Mouse (Mus musculus) layer of hippocampus, adult 11-12 months (tissue): ENCODE data around the gene Map3k10.
A peak's percentile ranks its signal among the peaks of the same experiment; 100 is the strongest.

ENCODE experiments used
- DNase-seq: peaks from one replicate; pipeline ENCODE4 v3.0.0; 2022; ENCODE audit warnings: low spot score

The Map3k10 gene

DNA sequence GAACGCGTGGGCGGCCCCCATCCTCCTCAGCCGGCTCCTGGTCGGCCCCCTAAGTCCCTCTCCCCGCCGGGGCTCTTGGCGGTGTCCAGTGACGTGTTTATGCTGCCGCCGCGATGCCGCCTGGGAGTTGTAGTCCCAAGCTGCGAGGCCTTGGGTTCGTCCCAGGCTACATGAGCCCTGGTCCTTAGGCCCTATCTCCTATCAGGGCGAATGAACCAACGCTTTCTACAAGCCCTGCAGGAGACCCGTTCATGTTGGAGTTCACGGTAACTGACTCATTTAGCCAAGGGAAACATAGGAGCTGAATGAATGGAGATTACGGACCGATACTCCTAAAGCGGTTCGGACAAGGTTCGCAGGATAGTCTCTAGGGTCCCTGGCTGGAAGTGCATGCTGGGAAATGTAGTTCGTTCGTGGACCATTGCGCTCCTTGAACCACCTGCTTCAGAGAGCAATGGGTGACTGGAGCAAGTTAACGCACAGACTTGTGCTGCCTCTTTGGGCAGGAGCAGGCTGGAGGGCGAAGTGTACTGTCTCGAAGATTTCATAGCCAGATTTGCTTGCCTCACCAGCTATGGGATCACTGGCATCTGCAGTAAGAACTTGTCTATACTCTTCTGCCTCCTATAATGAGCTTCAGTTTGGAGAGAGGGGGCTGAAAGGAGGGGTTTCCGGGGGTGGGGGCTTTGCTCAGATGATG lies at the start of gene Map3k10:
Map3k10 (minus strand) TSS at position 77 of the 700 bp plus-strand sequence.
- peak; percentile 93 for DNase-seq

DNA sequence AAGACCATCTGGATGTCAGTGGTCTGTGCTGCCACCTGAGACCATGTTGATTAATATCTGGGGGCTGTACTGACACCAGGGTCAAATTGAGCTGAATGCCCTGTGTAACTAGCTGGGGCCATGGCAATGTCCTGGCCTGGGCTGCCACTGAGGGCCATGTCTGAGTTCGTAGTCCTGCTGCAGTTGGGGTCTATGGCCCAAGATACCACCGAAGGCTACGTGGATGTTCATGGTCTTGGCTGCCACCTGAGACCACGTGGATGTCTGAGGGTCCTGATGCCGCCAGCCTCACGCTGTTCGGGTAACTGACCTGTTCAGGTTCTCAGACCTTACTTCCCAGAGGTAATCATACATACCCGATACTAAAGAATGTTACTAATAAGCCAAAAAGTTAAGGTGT lies 47.6 kb upstream of the Map3k10 start:
- DNase-seq = no peak

DNA sequence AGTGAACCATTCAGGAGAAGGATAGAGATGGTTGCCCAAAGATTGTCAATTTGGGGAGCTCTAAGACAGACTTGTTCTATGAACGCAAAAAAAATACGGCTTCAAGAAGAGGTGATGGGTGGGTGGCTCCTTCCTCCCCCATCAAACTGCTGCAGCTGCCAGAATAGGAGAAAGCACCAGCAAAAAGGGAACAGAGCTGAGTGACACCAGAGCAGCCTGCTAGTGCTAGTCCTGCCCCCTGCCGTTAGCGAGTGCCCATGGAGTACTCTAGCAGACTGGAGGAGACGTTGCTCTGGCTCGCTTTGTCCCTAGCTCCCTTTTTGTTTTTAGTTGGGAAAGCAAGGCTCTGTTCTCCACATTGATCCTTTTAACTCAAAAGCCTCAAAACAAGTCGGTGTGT lies 36.0 kb upstream of the Map3k10 start:
- DNase-seq = no peak

DNA sequence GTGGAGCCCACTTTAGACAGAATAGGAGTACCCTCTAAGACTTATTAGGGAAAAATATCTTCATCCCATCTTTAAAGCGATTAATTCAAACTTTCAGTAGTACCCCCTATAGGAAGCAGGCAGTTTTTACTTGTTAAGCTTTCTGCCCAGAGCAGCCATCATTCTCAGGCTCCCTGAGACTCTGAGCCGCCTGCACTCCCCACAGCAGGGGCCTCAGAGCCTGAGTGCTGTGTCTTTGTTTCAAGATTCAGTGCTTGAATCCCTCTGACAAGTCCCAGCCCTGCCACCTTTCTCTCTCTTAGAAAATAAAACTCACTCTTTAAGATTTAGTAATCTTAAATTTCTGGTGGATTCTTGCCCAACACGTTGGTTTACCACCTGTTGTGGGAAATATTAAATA lies 22.3 kb upstream of the Map3k10 start:
- no peak for DNase-seq

DNA sequence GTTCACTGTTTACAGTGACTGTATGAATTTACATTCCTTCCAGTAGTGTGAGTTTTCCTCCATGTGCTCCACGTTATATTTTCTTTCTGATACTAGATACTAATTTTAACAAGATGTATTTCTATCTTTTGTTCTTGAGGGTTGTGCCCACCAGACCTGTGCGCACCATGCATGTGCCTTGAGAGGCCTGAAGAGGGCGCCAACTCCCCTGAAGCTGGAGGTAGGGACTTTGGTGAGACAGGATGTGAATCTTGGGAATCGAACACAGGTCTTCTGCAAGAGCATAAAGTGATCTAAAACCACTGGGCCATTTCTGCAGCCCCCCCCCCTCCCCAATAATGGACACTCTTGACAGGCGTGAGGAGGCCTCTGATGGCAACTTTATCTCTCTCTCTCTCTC lies 16.7 kb upstream of the Map3k10 start:
- no peak for DNase-seq

DNA sequence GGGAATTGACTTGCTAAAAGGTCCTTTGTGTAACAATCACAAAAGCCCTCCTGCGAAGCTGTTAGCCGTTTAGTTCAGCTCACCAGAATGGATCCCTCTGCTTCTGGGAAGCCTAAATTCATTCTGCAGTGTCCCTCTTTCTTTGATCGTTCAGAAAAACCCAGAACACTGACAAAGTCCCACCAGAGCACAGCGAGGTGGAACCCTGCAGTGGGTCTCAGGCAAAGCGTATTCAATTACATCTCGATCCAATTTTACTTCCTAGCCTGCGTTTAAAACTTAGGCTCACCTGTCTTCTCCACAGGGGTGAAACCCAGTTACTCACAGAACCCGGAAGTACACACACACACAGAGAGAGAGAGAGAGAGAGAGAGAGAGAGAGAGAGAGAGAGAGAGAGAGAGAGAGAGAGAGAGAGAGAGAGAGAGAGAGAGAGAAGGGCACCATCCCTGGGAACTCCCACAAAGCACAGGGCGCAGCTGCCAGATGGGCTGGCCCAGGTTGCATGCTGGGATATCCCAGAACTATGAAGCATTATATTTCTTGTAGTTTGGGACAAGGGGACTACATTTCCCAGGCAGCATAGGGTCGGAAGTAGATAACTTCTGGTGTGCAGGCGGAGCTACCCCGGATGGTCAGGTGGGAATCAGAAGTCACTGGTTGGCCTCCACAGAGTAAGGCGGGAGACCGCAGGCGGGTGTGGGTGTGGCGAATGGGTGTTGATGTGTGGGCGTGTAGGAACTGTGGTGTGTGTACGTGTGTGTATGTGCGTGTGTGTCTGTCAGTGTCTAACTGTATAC lies 14.6 kb upstream of the Map3k10 start, which contains the start of gene Zfp607b:
Zfp607b (plus strand) TSS at position 526 of the 798 bp plus-strand sequence.
- DNase-seq = peak; percentile 97

DNA sequence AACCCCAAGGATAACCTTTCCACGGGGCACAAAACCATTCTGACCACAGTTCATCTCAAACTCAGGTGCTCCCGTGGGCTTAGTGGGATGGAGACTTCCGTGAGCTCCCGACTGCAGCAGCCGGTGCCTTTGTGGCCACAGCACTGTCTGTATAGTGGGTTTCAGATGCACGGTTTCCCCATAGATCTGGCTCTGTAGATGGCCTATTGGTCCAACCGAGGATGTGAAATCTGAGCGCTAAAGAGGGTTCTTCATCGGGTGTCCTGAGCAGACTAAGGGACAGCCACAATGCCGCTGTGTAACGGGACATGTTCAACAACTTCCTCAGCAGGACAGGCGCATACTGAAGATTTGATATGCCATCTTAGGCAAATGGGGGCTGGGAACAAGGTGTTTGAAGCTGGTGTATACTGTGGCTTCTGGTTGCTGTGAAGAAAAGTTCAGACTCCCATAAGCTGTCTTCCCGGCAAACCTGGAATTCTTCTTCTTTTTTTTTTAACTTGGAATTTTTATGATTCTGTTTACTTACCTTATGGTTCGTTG lies 13.9 kb upstream of the Map3k10 start:
- no peak for DNase-seq

DNA sequence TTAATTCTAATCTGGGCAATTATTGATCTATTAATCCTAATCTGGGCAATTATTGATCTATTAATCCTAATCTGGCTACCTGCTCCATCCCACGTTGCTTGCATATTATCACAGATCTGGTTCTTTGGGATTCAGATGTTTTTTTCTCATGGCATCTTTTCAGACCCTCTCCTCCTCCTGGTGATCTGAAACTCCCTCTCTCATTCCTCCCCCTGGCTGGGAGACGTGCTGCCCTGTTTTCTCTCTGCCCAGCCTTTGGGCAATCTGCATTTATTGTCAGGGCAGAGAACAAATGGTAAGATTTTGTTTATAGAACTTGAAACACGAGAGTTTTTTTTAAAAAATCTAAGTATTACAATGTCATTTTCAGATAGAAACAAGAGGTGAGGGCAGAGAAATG lies 13.4 kb upstream of the Map3k10 start:
- DNase-seq = no peak

DNA sequence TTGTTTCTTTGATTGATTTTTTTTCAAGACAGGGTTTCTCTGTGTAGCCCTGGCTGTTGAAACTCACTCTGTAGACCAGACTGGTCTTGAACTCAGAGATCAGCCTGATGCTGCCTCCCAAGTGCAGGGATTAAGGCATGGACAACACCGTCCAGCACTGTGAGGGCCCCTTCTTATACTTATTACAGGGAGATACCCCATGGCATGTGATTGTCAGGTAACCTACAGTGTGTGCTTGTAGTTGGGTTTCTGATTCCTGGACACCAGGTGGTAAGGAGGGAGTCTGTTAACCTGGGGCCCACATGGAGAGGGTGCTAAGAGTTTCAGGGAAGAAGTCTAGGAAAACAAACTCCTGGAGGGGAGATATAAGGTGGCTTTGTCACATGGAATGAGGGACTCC lies 12.6 kb upstream of the Map3k10 start:
- DNase-seq = no peak

DNA sequence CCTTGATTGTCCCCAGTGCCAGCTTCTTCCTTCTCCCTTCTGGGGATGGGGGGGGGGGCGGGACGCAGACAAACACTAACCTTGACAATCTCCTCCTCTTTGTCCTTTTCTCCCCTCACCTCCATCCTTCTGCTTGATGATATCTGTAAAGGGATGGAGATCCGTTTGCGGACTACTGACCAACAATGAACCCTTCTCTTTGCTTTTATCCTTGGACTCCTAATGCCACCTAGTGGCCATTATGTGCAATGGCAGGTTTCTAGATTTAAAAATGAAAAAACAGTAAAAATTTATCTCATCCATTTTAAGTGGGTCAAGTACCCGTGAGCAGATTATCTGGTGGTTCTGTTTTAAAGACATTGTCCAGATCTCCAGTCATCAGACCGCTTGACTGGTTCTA lies 11.3 kb upstream of the Map3k10 start:
- DNase-seq = no peak

DNA sequence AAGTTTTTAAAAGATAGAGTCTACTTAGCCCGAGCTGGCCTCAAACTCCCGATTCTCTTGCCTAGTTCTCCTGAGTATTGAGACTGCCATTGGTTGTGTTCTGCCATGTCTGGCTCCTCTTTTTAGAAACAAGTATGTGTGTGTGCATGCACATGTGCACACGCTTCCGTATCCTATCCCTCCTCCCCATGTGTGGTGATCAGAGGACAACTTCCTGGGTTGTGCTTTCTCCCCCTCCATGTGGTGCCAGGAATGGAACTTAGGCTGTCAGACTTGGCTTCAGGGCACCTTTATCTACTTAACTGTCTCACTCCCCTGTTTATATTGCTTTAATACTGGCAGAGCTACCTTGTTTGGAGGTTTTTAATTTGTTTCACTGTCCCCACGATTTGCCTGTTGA lies 10.8 kb upstream of the Map3k10 start:
- no peak for DNase-seq

DNA sequence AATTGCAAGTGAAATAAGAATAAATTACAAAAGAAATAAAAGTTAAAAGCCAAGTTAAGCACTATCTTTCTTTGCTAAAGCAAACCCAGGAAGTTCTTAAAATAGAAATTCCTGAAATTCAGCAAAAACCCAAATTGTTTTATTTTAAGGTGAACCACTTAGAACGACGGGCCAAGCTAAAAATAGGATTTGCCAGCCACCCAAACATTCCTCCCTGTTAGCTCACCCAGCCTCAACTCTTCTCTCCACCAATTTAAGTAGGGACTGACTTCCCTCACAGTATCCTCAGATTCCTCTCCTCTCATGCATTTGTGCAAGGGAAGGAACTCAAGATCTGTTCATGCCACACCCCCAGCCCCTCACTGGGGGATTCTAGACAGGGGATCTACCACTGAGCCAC lies 8.8 kb upstream of the Map3k10 start:
- DNase-seq = no peak

DNA sequence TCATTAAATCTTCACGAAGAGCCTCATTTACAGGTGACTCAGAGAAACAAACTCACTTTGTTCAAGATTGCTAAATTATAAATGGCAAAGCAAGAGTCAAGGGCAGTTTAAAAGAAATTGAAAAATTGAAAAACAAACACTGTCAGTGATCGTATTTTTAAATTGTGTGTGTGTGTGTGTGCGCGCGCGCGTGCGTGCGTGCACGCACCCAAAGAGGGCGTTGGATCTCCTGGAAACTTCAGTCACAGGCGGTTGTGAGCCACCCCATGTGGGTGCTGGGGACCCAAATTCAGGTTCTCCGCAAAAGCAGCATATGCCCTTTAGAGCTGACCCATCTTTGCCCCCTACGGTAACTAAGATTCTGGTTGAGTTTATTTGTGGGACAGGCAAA lies 819 bp upstream of the Map3k10 start:
- no peak for DNase-seq

DNA sequence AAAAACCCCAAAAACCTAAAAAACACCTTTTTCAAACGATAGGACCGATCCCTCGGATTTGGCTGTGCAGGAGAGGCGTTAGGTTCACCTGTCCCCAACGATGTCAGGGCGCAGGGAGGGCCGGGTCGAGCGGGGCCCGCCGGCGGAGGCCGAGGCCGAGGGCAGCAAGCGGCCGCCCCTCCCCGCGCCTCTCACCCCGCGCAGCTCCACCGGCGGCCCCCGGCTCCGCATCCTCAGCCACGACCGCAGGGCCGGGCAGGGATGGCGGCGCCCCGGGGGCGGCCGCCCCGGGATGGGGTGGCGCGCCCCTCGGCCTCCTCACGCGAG lies 240 bp downstream of the Map3k10 start:
- no peak for DNase-seq

DNA sequence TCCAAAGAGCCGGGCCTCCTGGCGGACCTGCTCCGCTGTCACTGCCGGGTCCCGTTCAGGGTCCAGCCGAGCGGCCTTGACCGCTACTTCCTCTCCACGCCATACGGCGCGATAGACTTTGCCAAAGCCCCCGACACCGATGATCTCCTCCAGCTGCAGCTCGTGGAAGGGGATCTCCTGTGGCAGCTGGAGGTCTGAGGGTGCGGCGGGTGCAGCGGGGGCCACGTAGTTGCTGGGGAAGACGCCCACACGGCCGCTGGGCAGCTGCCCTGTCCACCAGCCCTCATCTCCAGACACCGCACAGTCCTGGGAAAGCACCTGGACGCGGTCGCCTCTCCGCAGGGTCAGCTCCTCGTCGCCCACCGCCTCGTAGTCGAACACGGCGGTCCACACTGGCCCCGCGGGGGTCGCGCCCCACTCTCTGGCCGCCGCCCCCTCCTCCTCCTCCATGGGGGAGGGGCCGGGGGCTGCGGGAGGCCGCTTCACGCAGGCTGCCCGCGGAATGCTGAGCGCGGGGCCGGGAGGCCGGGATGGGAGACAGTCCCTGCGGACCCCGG lies 745 bp downstream of the Map3k10 start:
- DNase-seq = no peak

DNA sequence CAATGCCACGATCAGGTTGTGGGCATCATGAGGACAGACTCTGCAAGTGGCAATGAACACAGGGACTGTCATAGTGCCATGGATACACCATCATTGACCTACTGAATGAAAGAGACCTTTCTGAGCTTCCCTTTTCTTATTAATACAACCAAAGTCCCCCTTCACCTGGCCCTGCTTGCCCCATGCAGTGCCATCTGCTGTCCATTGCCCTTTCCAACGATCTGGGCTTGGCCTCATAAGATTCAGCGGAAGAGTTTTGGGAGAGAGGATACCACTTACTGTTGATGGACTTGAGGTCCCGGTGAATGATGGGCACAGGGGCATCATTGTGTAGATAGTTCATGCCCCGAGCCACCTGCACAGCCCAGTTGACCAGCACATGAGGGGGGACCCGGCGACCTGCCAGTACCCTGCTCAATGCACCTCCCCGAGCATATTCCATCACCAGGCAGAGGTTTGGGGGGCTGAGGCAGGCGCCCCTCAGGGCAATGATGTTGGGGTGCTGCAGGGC lies 1.3 kb downstream of the Map3k10 start:
- no peak for DNase-seq

DNA sequence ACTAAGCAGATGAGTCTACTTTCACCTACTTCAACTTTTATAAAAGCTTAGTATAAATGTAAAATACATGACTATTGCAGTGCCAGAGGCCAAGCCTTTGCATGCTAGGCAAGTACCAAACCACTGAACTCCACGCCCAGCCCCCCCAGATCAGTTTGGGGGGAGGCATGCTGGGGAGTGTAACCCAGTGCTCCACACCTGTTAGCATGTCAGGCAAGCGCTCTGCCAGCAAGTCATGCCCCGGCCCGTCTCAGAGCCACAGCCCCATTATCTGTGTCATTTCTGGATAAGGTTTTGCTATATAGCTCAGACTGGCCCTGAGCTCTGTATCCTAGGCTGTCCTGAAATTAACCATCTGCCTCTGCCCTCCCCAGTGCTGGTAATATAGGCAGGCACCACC lies 12.4 kb downstream of the Map3k10 start:
- DNase-seq = no peak

DNA sequence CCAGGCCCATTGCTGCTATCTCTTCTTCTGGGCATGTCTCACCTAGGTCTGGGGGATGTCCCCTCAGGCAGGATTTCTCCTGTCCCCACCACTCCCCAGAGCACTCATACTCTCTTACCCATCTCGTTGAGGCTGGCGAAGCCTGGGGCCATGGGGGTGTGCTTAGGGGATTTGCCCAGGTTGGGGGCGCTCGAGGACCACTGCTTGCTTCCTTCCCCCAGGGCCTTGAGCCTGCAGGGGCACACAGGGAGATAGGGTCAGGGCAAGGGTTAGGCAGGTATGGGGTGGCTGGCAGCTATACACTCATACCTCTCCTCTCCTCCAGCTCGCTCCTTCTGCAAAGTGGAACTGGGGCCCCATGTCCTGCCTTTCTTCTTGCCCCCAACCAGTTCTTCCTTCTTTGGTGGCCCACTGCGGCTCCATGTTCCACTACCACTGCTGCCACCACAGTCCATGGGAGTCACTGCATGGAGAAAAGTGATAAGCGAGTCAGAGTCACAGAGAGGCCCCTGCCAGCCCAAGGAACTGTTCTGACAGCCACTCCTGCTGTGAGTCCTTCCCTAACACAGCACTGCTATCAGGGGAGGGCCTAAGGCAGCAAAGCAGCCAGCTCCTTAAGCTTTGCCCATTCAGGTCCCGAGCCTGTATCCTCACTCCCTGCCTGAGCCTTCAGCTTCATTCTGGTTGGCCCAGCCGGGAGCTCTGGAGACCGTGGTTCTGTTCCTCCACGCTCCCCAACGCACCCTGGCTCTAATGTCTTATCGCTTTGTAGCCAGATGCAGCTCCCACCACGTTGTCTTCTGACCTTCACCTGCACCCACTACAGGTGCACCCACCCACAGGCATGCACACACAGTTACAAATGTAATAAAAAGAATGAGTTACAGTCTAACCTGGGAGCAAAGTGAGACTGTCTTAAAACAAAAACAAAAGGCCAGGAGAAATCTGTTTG lies 15.4 kb downstream of the Map3k10 start:
- no peak for DNase-seq

DNA sequence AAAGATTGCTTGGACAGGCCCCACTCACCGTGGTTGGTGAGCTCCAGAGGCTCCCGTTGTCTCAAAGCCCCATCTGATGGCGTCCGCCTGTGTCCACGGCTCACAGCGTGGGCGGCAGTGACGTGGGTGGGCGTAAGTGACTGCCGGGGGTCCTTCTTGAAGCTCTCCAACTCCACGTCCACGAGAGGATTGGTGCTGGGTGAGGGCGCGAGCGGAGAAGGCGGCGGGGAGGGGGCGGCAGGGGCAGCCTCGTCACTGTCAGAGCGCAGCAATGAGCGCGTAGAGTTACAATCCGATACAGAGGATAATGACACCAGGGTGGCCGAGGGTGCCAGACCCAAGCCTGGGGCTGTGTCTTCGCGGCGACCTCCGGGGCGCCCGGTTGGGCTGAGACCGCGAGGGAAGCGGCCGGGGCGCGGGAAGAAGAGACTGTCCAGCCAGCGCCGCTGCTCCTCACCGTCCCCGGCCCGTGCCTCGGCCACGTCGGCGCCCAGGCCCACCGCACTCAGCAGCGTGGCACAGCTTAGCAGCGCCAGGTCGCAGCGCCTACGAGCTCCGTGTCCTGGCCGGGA lies 16.5 kb downstream of the Map3k10 start:
- no peak for DNase-seq

DNA sequence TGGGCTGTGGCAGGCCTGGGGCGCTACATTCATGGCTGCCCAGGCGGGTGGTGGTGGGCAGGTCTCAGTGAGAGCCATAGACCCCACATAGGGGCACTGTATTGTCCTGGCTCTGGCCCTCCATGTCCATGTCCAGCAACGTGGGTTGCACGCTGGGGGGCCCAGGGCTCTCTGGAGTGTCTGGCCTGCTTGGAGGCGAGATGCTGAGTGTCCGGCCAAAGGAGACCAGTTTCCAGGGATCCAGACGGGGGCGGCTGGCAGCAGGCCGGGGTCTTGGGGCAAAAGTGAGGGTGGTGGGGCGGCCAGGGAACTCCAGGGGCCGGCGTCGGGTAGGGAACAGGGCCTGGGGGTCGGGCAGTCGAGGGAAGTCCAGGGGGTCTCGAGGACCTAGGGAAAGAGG lies 17.8 kb downstream of the Map3k10 start:
- no peak for DNase-seq

DNA sequence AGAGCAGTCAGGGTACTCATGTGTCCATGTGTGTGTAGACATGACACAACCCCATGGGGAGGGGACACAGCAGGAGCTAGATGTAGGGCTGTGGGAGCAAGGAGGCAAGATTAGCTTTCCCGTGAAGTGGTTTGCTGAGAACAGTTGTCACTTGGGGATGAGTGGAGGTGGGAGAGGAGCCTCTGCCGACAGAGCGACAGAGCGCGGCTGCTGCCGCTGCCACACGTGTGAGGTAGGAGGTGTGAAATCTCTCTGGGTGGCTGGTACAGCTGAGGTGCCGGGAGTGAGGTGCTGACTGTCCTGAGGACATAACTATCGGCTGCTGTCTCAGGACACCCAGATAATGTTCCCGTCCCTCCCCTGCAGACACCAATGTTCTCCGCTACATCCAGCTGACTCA lies 18.9 kb downstream of the Map3k10 start:
- DNase-seq = no peak
